Mouse (Mus musculus) cortical plate, adult 2 months (tissue): Measurements from ENCODE around the gene Gadd45g.

Source experiments
- CTCF ChIP-seq: fragments of 200-500 bp; IDR thresholded peaks from 2 replicates; pipeline ENCODE4 v1.5.1; 2011; ENCODE audit warnings: mild to moderate bottlenecking, control low read depth, low read length; ENCODE audit not compliant: insufficient read depth; ENCODE audit errors: extremely low read depth
- POLR2A ChIP-seq: fragments of 200-500 bp; IDR thresholded peaks from 2 replicates; pipeline ENCODE4 v1.6.1; 2011; ENCODE audit warnings: mild to moderate bottlenecking, low read length, control low read depth; ENCODE audit not compliant: insufficient read depth; ENCODE audit errors: extremely low read depth

DNA sequence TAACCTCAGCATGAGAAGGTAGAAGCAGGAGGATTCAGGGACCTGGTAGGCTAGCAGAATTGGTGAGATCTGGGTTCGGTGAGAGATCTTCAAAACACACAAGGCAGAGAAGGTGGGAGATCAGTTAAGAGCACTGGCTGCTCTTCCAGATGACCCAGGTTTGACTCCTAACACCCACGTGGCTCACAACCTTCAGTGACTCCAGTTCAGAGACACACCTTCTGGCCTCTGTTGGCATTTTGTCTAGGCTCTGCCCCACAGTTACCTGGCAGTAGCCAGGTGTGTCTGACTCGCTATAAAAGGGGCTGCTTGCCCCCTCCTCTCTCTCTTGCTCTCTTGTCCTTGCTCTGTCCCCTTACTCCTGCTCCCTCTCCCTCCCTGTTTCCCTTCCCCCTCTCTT lies 24.5 kb upstream of the Gadd45g start:
- TF ChIP-seq CTCF (no peak), POLR2A (no peak)
